Mouse (Mus musculus): Measurements from ENCODE around the gene Dnajb13.

Gene Dnajb13

DNA sequence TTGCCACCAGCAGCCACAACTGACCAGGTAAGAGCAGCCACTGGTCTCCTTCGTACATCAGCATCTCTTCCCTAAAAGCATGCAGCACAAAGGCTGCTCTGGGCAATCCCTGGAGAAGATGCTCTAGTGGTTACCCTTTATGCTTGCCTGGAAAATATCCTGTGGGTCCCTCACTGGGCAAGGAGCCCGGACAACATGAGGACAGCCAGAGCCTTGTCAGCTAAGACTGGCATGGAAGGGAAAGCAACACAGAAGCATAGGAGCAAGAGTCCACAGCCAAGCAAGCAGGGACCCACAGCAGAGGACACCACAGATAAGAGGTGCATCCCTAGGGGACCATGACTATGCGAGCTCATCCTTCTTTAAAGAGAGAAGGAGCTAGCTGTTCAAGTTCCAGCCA, 54.9 kb downstream of the Dnajb13 start:
- DNase-seq (ENCODE audit: low spot score in 2 of 2) = no peak

DNA sequence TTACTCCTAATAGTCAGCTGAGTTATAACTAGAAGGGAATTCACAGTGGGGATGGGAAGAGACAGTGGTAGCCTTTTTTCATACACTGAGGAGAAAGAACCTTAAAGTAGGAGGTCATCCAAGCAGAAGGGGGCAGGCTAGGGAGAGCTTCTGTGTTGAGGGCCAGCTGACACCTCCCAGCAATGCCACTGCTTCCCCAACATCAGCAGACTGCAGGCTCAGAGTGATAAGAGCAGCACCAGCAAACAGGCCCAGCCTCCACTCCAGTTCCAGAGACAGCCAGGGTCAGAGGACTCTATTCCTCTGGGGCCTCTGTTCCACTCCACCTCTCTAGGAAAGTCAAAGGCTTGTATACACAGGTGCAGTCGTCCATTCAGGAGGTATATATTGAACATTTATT, 56.6 kb downstream of the Dnajb13 start:
- DNase-seq (ENCODE audit: low spot score in 2 of 2) = no peak

Data from right cerebral cortex, adult 2 months (tissue).